Mouse (Mus musculus) liver, embryonic 16.5 days (tissue): ENCODE data around the gene Slc8a1. TPM values are rescaled to one million over a fixed set of nuclear protein-coding genes. Genes with fewer than 3 reads are reported as not detected.

Experiments
- ATAC-seq: fragments of 200-750 bp; cut with Nextera tagmentation; 2 replicates; pipeline ENCODE4 v1.8.0; 2017; ENCODE audit warnings: low read depth, mild to moderate bottlenecking, moderate number of reproducible peaks, moderate library complexity
- H3K27ac ChIP-seq: fragments of 300-500 bp; sonication (generic); 2 replicates; pipeline ENCODE4 v1.5.1; 2014; ENCODE audit warnings: mild to moderate bottlenecking, low read length
- H3K27me3 ChIP-seq: fragments of 300-500 bp; sonication (generic); 2 replicates; pipeline ENCODE4 v1.6.1; 2014; ENCODE audit warnings: low read depth, low read length, mixed read lengths; ENCODE audit not compliant: control insufficient read depth, insufficient read depth
- H3K36me3 ChIP-seq: fragments of 300-500 bp; sonication (generic); 2 replicates; pipeline ENCODE4 v1.6.1; 2014; ENCODE audit warnings: mild to moderate bottlenecking; ENCODE audit not compliant: control insufficient read depth, insufficient read depth
- H3K4me1 ChIP-seq: fragments of 300-500 bp; sonication (generic); 2 replicates; pipeline ENCODE4 v1.6.1; 2014; ENCODE audit warnings: low read depth, low read length, mixed read lengths; ENCODE audit not compliant: control insufficient read depth
- H3K4me2 ChIP-seq: fragments of 300-500 bp; sonication (generic); 2 replicates; pipeline ENCODE4 v1.6.1; 2014; ENCODE audit warnings: low read depth, low read length, mixed read lengths
- H3K4me3 ChIP-seq: fragments of 300-500 bp; sonication (generic); 2 replicates; pipeline ENCODE4 v1.5.1; 2014; ENCODE audit warnings: low read depth, mild to moderate bottlenecking, low read length
- H3K9ac ChIP-seq: fragments of 300-500 bp; sonication (generic); 2 replicates; pipeline ENCODE4 v1.6.1; 2014; ENCODE audit warnings: low read depth, low read length
- H3K9me3 ChIP-seq: fragments of 300-500 bp; sonication (generic); replicated peaks from 2 replicates; pipeline ENCODE4 v1.6.1; 2016; ENCODE audit warnings: low read length; ENCODE audit not compliant: control insufficient read depth
- WGBS: fragments of 180-500 bp; shearing (Covaris S2); extraction: QIAGEN DNeasy Blood & Tissue Kit; methylation state at CpG from one replicate; pipeline ENCODE4 v1.1.7; 2014; ENCODE audit not compliant: insufficient replicate concordance; 5-methylcytosine and 5-hydroxymethylcytosine counted together
- polyA plus RNA-seq: library from polyadenylated mRNA; unstranded; fragments of >200 nt; fragmentation: Nextera tagmentation; extraction: Ambion mirVana; gene quantifications from 2 replicates; pipeline ENCODE4 v1.2.1, GENCODE M21; 2015

The Slc8a1 gene
- polyA plus RNA-seq, 1 experiment from 2014 or later = 0.70 TPM

GRCm38 (mm10) chr17:81369036-81369435, 369.1 kb downstream of the Slc8a1 start:
- Histone ChIP-seq H3K27ac (no peak overlapping the region), H3K4me3 (no peak overlapping the region)
- 59% methylated on average over 2 of the region's 2 CpGs for WGBS

GRCm38 (mm10) chr17:81368503-81368902, 369.7 kb downstream of the Slc8a1 start:
- Histone ChIP-seq H3K27me3 (no peaks in the 10 kb centered on the region), H3K4me1 (no peaks in the 10 kb centered on the region), H3K4me3 (no peak overlapping the region), H3K9me3 (no peaks in the 10 kb centered on the region), H3K36me3 (no peaks in the 10 kb centered on the region), H3K4me2 (no peak overlapping the region), H3K9ac (no peak overlapping the region), H3K27ac (no peak overlapping the region)
- WGBS = 51% methylated on average over 2 of the region's 2 CpGs
- no peak for ATAC-seq

More at GRCm38 (mm10) chr17:81369036-81369435, 369.1 kb downstream of the Slc8a1 start:
- Histone ChIP-seq H3K4me2 (no peak overlapping the region), H3K9me3 (no peaks in the 10 kb centered on the region), H3K4me1 (no peaks in the 10 kb centered on the region), H3K27me3 (no peaks in the 10 kb centered on the region), H3K9ac (no peak overlapping the region), H3K36me3 (no peaks in the 10 kb centered on the region)
- ATAC-seq = no peak

- no peaks in the 10 kb centered on the region for H3K36me3 ChIP-seq
- H3K4me2 ChIP-seq = no peak overlapping the region
- H3K9ac ChIP-seq = no peak overlapping the region
- no peak overlapping the region for H3K27ac ChIP-seq
- no peak overlapping the region for H3K4me3 ChIP-seq
- WGBS = 84% methylated on average over 2 of the region's 2 CpGs
- no peaks in the 10 kb centered on the region for H3K27me3 ChIP-seq
- no peaks in the 10 kb centered on the region for H3K4me1 ChIP-seq
- no peak for ATAC-seq
- H3K9me3 ChIP-seq = no peaks in the 10 kb centered on the region
Measured at GRCm38 (mm10) chr17:81363368-81363767, 374.8 kb downstream of the Slc8a1 start.

GRCm38 (mm10) chr17:81360571-81360970, 377.6 kb downstream of the Slc8a1 start:
- Histone ChIP-seq H3K36me3 (no peaks in the 10 kb centered on the region), H3K9me3 (no peaks in the 10 kb centered on the region), H3K27me3 (no peaks in the 10 kb centered on the region), H3K9ac (no peak overlapping the region), H3K4me1 (no peaks in the 10 kb centered on the region), H3K4me3 (no peak overlapping the region), H3K27ac (no peak overlapping the region), H3K4me2 (no peak overlapping the region)
- 66% methylated on average over 2 of the region's 2 CpGs for WGBS
- no peak for ATAC-seq

GRCm38 (mm10) chr17:81360032-81360431, 378.1 kb downstream of the Slc8a1 start:
- Histone ChIP-seq H3K36me3 (no peaks in the 10 kb centered on the region), H3K9me3 (no peaks in the 10 kb centered on the region), H3K27me3 (no peaks in the 10 kb centered on the region), H3K4me3 (no peak overlapping the region), H3K9ac (no peak overlapping the region), H3K27ac (no peak overlapping the region), H3K4me1 (no peaks in the 10 kb centered on the region), H3K4me2 (no peak overlapping the region)
- 57% methylated on average over 4 of the region's 4 CpGs for WGBS
- no peak for ATAC-seq

- Histone ChIP-seq H3K9me3 (no peaks in the 10 kb centered on the region), H3K27me3 (no peaks in the 10 kb centered on the region), H3K9ac (no peak overlapping the region), H3K36me3 (no peaks in the 10 kb centered on the region), H3K4me1 (no peaks in the 10 kb centered on the region), H3K27ac (no peak overlapping the region), H3K4me3 (no peak overlapping the region), H3K4me2 (no peak overlapping the region)
- 57% methylated on average over 7 of the region's 7 CpGs for WGBS
- ATAC-seq = no peak
Measured at GRCm38 (mm10) chr17:81336024-81336754, 402.0 kb downstream of the Slc8a1 start.

- no peak for ATAC-seq
- no peaks in the 10 kb centered on the region for H3K27me3 ChIP-seq
- no peaks in the 10 kb centered on the region for H3K9me3 ChIP-seq
- H3K36me3 ChIP-seq = no peaks in the 10 kb centered on the region
- H3K4me1 ChIP-seq = no peaks in the 10 kb centered on the region
- no peak overlapping the region for H3K27ac ChIP-seq
- WGBS = 56% methylated on average over 1 of the region's 1 CpGs
- no peak overlapping the region for H3K4me3 ChIP-seq
- H3K4me2 ChIP-seq = no peak overlapping the region
- H3K9ac ChIP-seq = no peak overlapping the region
Measured at GRCm38 (mm10) chr17:81335526-81335925, 402.7 kb downstream of the Slc8a1 start.
